ENCODE assay signal across 25 mouse cellular contexts in genomic region chr13:36199288-36199687, GRCm38 (mm10).
DNase-seq lines count a peak whose midpoint lies in the region; ATAC-seq and TF ChIP-seq lines count a peak whose summit lies in the region.
"Had no signal": no experiment of that assay in that cellular context is flagged by ENCODE, and none has a peak within 500 bp of the region (broad histone marks: within the 10 kb centered on the region; RNA-seq: fewer than 3 reads in every experiment).

No protein-coding gene starts in this region.

- H3K36me3 ChIP-seq in liver, embryonic 12.5 days: no peaks in the 10 kb centered on the region
- no peaks in the 10 kb centered on the region for H3K36me3 ChIP-seq in liver, embryonic 11.5 days (ENCODE audit: control insufficient read depth, insufficient read depth, low read length)
- H3K36me3 ChIP-seq in CH12.LX (replicated peaks in 1 of 2; ENCODE audit: control insufficient read depth in 1 of 2, insufficient read depth in 1 of 2, low read length in 1 of 2): no peaks in the 10 kb centered on the region
- no peaks in the 10 kb centered on the region for H3K36me3 ChIP-seq in liver, embryonic 15.5 days (replicated peaks)
- no peaks in the 10 kb centered on the region for H3K36me3 ChIP-seq in stomach, postnatal 0 days (ENCODE audit: control insufficient read depth, insufficient read depth, low read length)
- H3K36me3 ChIP-seq: embryonic facial prominence, embryonic 12.5 days; embryonic facial prominence, embryonic 15.5 days; hindbrain, embryonic 12.5 days; hindbrain, embryonic 15.5 days had no signal

- TF ChIP-seq EP300 in CH12.LX (IDR thresholded peaks at IDR 0.05; ENCODE audit: low read length): no peak
- TF ChIP-seq EP300 in stomach, postnatal 0 days (optimal IDR thresholded peaks at IDR 0.05): no peak

- WGBS in liver, embryonic 12.5 days (ENCODE audit: insufficient replicate concordance): 86% methylated on average over 1 of the region's 1 CpGs
- WGBS in liver, embryonic 11.5 days: 83% methylated on average over 1 of the region's 1 CpGs
- 73% methylated on average over 1 of the region's 1 CpGs for WGBS in liver, embryonic 15.5 days (ENCODE audit: insufficient replicate concordance)
- WGBS in stomach, postnatal 0 days: 90% methylated on average over 1 of the region's 1 CpGs

- no peak for DNase-seq in liver, embryonic 11.5 days (ENCODE audit: low spot score)
- DNase-seq in A20 (ENCODE audit: low read depth, low spot score) (peak; percentile 69), CH12.LX (ENCODE audit: extremely low read depth) (no peak)
- no peak for DNase-seq in lung, postnatal 14 days
- DNase-seq in stomach, postnatal 0 days (ENCODE audit: low spot score): no peak
- DNase-seq: adrenal gland, postnatal 10 days; adrenal gland, postnatal 36 days; B cell, adult 2 months; cerebellum, adult 18-20 months; cerebellum, adult 9-10 months; cerebellum, postnatal 14 days; forebrain, postnatal 0 days; gastrocnemius, adult 2 months; gastrocnemius, postnatal 14 days; heart, adult 11 months had no signal

- no peak for TF ChIP-seq RAD21 in CH12.LX (IDR thresholded peaks at IDR 0.05; ENCODE audit: low read depth, low read length)

- TF ChIP-seq CTCF in CH12.LX (conservative IDR thresholded peaks at IDR 0.05 in 1 of 2, IDR thresholded peaks at IDR 0.05 in 1 of 2; ENCODE audit: low read depth in 2 of 2, low read length in 2 of 2): no peak
- TF ChIP-seq CTCF in stomach, postnatal 0 days (IDR thresholded peaks at IDR 0.05; ENCODE audit: low read depth): no peak

- dilution Hi-C loops in CH12.LX (cut with MboI; ENCODE audit: extremely low pct_ligation_motif_present, extremely low pct_unique_long_range_greater_than_20kb, low sequenced_read_pairs): no loop called here

- H3K79me2 ChIP-seq in CH12.LX (replicated peaks; ENCODE audit: control insufficient read depth, extremely low read depth, insufficient read depth, poor library complexity, severe bottlenecking): no peaks in the 10 kb centered on the region

- no peak overlapping the region for H3K4me2 ChIP-seq in liver, embryonic 12.5 days
- H3K4me2 ChIP-seq in liver, embryonic 11.5 days: no peak overlapping the region
- no peak overlapping the region for H3K4me2 ChIP-seq in CH12.LX (ENCODE audit: insufficient read depth, low read depth, poor library complexity, severe bottlenecking)
- H3K4me2 ChIP-seq in liver, embryonic 15.5 days: no peak overlapping the region
- no peak overlapping the region for H3K4me2 ChIP-seq in stomach, postnatal 0 days (replicated peaks; ENCODE audit: low read depth)
- H3K4me2 ChIP-seq: embryonic facial prominence, embryonic 12.5 days; embryonic facial prominence, embryonic 15.5 days; heart, embryonic 11.5 days; hindbrain, embryonic 12.5 days; hindbrain, embryonic 15.5 days had no signal

- no peaks in the 10 kb centered on the region for H3K9me3 ChIP-seq in liver, embryonic 12.5 days (replicated peaks)
- H3K9me3 ChIP-seq in liver, embryonic 11.5 days (ENCODE audit: control insufficient read depth, low read length): no peaks in the 10 kb centered on the region
- H3K9me3 ChIP-seq in CH12.LX (replicated peaks; ENCODE audit: low read length): no peaks in the 10 kb centered on the region
- no peaks in the 10 kb centered on the region for H3K9me3 ChIP-seq in liver, embryonic 15.5 days (replicated peaks)
- H3K9me3 ChIP-seq in stomach, postnatal 0 days (ENCODE audit: control insufficient read depth, low read length): no peaks in the 10 kb centered on the region
- H3K9me3 ChIP-seq: embryonic facial prominence, embryonic 12.5 days; embryonic facial prominence, embryonic 15.5 days; G1E; hindbrain, embryonic 12.5 days; hindbrain, embryonic 15.5 days had no signal

- H3K27ac ChIP-seq in liver, embryonic 12.5 days: peak overlapping the region; percentile 82
- H3K27ac ChIP-seq in liver, embryonic 11.5 days (ENCODE audit: low read depth, low read length): no peak overlapping the region
- H3K27ac ChIP-seq in CH12.LX (ENCODE audit: insufficient read depth, low read depth): no peak overlapping the region
- peak overlapping the region; percentile 65; the same call in 1 of the 2 replicates for H3K27ac ChIP-seq in liver, embryonic 15.5 days (replicated peaks)
- H3K27ac ChIP-seq in stomach, postnatal 0 days (replicated peaks): no peak overlapping the region
- H3K27ac ChIP-seq: embryonic facial prominence, embryonic 12.5 days; embryonic facial prominence, embryonic 15.5 days; gastrocnemius, adult 2 months; hindbrain, embryonic 12.5 days; hindbrain, embryonic 15.5 days had no signal

- no peak overlapping the region for H3K4me3 ChIP-seq in liver, embryonic 12.5 days
- no peak overlapping the region for H3K4me3 ChIP-seq in liver, embryonic 11.5 days (ENCODE audit: low read depth, low read length)
- H3K4me3 ChIP-seq in CH12.LX (replicated peaks in 1 of 3; ENCODE audit: low read depth in 2 of 3, low read length in 2 of 3, poor library complexity in 1 of 3): no peak overlapping the region
- H3K4me3 ChIP-seq in liver, embryonic 15.5 days (replicated peaks): no peak overlapping the region
- H3K4me3 ChIP-seq in stomach, postnatal 0 days (ENCODE audit: low read depth, low read length): no peak overlapping the region
- H3K4me3 ChIP-seq: embryonic facial prominence, embryonic 12.5 days; embryonic facial prominence, embryonic 15.5 days; gastrocnemius, adult 2 months; hindbrain, embryonic 12.5 days; hindbrain, embryonic 15.5 days had no signal

- H3K4me1 ChIP-seq in liver, embryonic 12.5 days: peaks cover 44% of the 10 kb centered on the region
- no peaks in the 10 kb centered on the region; the same call in 1 of the 2 replicates for H3K4me1 ChIP-seq in liver, embryonic 11.5 days (replicated peaks; ENCODE audit: control insufficient read depth, insufficient read depth, low read length)
- peaks cover 11 to 75% of the 10 kb centered on the region in 2 experiments for H3K4me1 ChIP-seq in CH12.LX (ENCODE audit: control insufficient read depth in 1 of 2, insufficient read depth in 2 of 2)
- peaks cover 42% of the 10 kb centered on the region for H3K4me1 ChIP-seq in liver, embryonic 15.5 days (replicated peaks)
- H3K4me1 ChIP-seq in stomach, postnatal 0 days (replicated peaks; ENCODE audit: control insufficient read depth, insufficient read depth): no peaks in the 10 kb centered on the region
- H3K4me1 ChIP-seq: embryonic facial prominence, embryonic 15.5 days; hindbrain, embryonic 15.5 days had no signal

- H3K27me3 ChIP-seq in liver, embryonic 12.5 days (replicated peaks): no peaks in the 10 kb centered on the region
- H3K27me3 ChIP-seq in liver, embryonic 11.5 days (replicated peaks; ENCODE audit: control insufficient read depth, insufficient read depth, low read length): no peaks in the 10 kb centered on the region
- H3K27me3 ChIP-seq in CH12.LX (replicated peaks): no peaks in the 10 kb centered on the region
- H3K27me3 ChIP-seq in liver, embryonic 15.5 days: no peaks in the 10 kb centered on the region
- H3K27me3 ChIP-seq in stomach, postnatal 0 days (ENCODE audit: control insufficient read depth, insufficient read depth, low read length): no peaks in the 10 kb centered on the region
- H3K27me3 ChIP-seq: embryonic facial prominence, embryonic 12.5 days; embryonic facial prominence, embryonic 15.5 days; hindbrain, embryonic 12.5 days; hindbrain, embryonic 15.5 days; Patski had no signal

- no peak overlapping the region for H3K9ac ChIP-seq in liver, embryonic 12.5 days
- H3K9ac ChIP-seq in liver, embryonic 11.5 days (ENCODE audit: low read depth, low read length): no peak overlapping the region
- no peak overlapping the region for H3K9ac ChIP-seq in CH12.LX (ENCODE audit: insufficient read depth, low read depth)
- H3K9ac ChIP-seq in liver, embryonic 15.5 days: no peak overlapping the region
- no peak overlapping the region for H3K9ac ChIP-seq in stomach, postnatal 0 days (ENCODE audit: low read length)
- H3K9ac ChIP-seq: embryonic facial prominence, embryonic 12.5 days; embryonic facial prominence, embryonic 15.5 days; forebrain, postnatal 0 days; hindbrain, embryonic 12.5 days; hindbrain, embryonic 15.5 days had no signal

- no peak for ATAC-seq in liver, embryonic 12.5 days
- no peak for ATAC-seq in liver, embryonic 11.5 days (replicated peaks; ENCODE audit: low FRiP score)
- ATAC-seq in liver, embryonic 15.5 days (ENCODE audit: insufficient read depth): no peak
- ATAC-seq in stomach, postnatal 0 days (ENCODE audit: low FRiP score, low TSS enrichment): no peak
- ATAC-seq: forebrain, embryonic 14.5 days; forebrain, postnatal 0 days; Patski had no signal

- in situ Hi-C loops in CH12.LX (cut with MboI; ENCODE audit: low pct_ligation_motif_present, low pct_unique_long_range_greater_than_20kb, low sequenced_read_pairs): no loop called here

- no peak for TF ChIP-seq POLR2A in CH12.LX (IDR thresholded peaks at IDR 0.05; ENCODE audit: low read depth, low read length)

TF ChIP-seq in CH12.LX, 34 proteins besides CTCF, POLR2A, EP300 and RAD21:
- TF ChIP-seq MEF2A (IDR thresholded peaks at IDR 0.05; ENCODE audit: borderline replicate concordance, low read depth, low read length) (peak; percentile 24; the same call in 1 of the 2 replicates), IRF4 (IDR thresholded peaks at IDR 0.05; ENCODE audit: low read depth, low read length) (no peak)

Comparison
In these comparisons a context has a peak if more than half of its experiments do, and no peak if none do; other contexts are left out.
1. H3K27ac ChIP-seq: peak in liver, embryonic 12.5 days (single experiment) and liver, embryonic 15.5 days (single experiment); none in liver, embryonic 11.5 days (single experiment), CH12.LX (single experiment) and stomach, postnatal 0 days (single experiment).